Mouse (Mus musculus) cerebellum, adult 9-10 months (tissue): ENCODE data around the gene Lgr5.

ENCODE experiments used
- DNase-seq: peaks from one replicate; pipeline ENCODE4 v3.0.0; 2022

Lgr5 gene

GRCm38 (mm10) chr10:115492956-115493777 lies 94.4 kb downstream of the Lgr5 start:
- DNase-seq = no peak

- no peak for DNase-seq
These were observed 95.6 kb downstream of the Lgr5 start for GRCm38 (mm10) chr10:115491803-115492510.

GRCm38 (mm10) chr10:115485602-115486001 lies 102.0 kb downstream of the Lgr5 start:
- DNase-seq = no peak

GRCm38 (mm10) chr10:115484660-115485059 lies 102.9 kb downstream of the Lgr5 start:
- no peak for DNase-seq

GRCm38 (mm10) chr10:115478441-115479141 lies 109.0 kb downstream of the Lgr5 start:
- no peak for DNase-seq

GRCm38 (mm10) chr10:115476506-115476905 lies 111.1 kb downstream of the Lgr5 start:
- no peak for DNase-seq

- no peak for DNase-seq
These were observed 112.5 kb downstream of the Lgr5 start for GRCm38 (mm10) chr10:115475000-115475550.

- no peak for DNase-seq
These were observed 114.2 kb downstream of the Lgr5 start for GRCm38 (mm10) chr10:115473213-115473961.

- peak; percentile 25 for DNase-seq
These were observed 116.8 kb downstream of the Lgr5 start for GRCm38 (mm10) chr10:115470621-115471334.

- DNase-seq = no peak
These were observed 118.5 kb downstream of the Lgr5 start for GRCm38 (mm10) chr10:115469040-115469439.

- DNase-seq = no peak
These were observed 118.9 kb downstream of the Lgr5 start for GRCm38 (mm10) chr10:115468632-115469031.

GRCm38 (mm10) chr10:115467985-115468384 lies 119.6 kb downstream of the Lgr5 start:
- DNase-seq = no peak

- DNase-seq = no peak
These were observed 121.8 kb downstream of the Lgr5 start for GRCm38 (mm10) chr10:115465778-115466177.

GRCm38 (mm10) chr10:115465072-115465471 lies 122.5 kb downstream of the Lgr5 start:
- DNase-seq = no peak

- no peak for DNase-seq
These were observed 124.9 kb downstream of the Lgr5 start for GRCm38 (mm10) chr10:115462646-115463045.

GRCm38 (mm10) chr10:115457368-115458021 lies 130.1 kb downstream of the Lgr5 start:
- no peak for DNase-seq

- DNase-seq = no peak
These were observed 139.0 kb downstream of the Lgr5 start for GRCm38 (mm10) chr10:115448614-115449013.

- DNase-seq = no peak
These were observed 150.3 kb downstream of the Lgr5 start for GRCm38 (mm10) chr10:115437286-115437685.

GRCm38 (mm10) chr10:115425351-115425750 lies 162.2 kb downstream of the Lgr5 start:
- DNase-seq = no peak

- no peak for DNase-seq
These were observed 165.6 kb downstream of the Lgr5 start for GRCm38 (mm10) chr10:115421976-115422375.

GRCm38 (mm10) chr10:115414056-115414455 lies 173.5 kb downstream of the Lgr5 start:
- no peak for DNase-seq
